Mouse (Mus musculus) forelimb bud, embryonic 11.5 days (tissue): ENCODE results near the gene Supt3.

ENCODE experiments used
- DNase-seq: peaks from one replicate; pipeline ENCODE4 v3.0.0-alpha.2; 2012; ENCODE audit warnings: low read depth, low spot score

The Supt3 gene

GRCm38 (mm10) chr17:44780353-44780752 lies 3.4 kb downstream of the Supt3 start:
- no peak for DNase-seq

- DNase-seq, result no peak
These were observed 5.4 kb downstream of the Supt3 start for GRCm38 (mm10) chr17:44782366-44782765.

GRCm38 (mm10) chr17:44783143-44783542 lies 6.2 kb downstream of the Supt3 start:
- DNase-seq, result no peak

- DNase-seq, result no peak
These were observed 12.2 kb downstream of the Supt3 start for GRCm38 (mm10) chr17:44788982-44789747.

GRCm38 (mm10) chr17:44792218-44792917 lies 15.4 kb downstream of the Supt3 start:
- no peak for DNase-seq

DNA sequence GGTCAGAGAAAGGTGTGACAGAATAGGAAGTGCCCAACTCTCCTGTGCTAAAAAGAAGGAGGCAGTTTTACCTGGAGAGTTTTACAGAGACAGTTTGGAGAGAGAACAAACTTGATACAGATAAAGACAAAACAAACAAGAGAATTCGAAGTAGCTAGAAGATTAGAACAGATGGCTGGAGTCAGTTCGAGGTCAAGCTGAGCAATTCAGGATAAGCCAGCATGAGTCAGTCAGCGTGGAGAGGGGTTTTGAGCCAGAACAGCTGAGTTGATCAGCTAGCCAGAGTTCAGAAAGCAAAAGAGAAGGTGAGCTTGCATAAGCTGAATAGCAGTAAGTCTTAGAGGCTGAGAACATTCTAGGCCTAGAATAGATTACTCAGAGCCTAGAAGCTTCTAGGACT lies 20.4 kb downstream of the Supt3 start:
- DNase-seq, result no peak

DNA sequence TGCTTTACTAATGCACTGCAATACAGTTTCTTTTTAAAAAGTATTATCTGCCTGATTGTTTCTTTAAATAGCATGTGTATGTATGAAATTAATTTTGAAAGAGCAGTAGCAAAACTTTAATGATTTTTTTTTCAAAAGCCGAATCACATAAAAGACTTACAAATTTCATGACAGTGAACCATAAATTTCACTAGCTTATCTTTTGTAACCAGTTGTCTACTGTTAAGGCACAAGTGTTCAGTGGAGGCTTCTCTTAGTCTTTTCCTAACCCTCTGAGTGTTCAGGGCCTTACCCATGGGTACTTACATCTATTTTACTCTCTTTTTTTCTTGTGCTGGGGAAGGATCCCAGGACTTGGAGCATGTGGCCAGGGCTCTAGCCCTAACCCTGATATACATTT lies 30.1 kb downstream of the Supt3 start:
- no peak for DNase-seq

DNA sequence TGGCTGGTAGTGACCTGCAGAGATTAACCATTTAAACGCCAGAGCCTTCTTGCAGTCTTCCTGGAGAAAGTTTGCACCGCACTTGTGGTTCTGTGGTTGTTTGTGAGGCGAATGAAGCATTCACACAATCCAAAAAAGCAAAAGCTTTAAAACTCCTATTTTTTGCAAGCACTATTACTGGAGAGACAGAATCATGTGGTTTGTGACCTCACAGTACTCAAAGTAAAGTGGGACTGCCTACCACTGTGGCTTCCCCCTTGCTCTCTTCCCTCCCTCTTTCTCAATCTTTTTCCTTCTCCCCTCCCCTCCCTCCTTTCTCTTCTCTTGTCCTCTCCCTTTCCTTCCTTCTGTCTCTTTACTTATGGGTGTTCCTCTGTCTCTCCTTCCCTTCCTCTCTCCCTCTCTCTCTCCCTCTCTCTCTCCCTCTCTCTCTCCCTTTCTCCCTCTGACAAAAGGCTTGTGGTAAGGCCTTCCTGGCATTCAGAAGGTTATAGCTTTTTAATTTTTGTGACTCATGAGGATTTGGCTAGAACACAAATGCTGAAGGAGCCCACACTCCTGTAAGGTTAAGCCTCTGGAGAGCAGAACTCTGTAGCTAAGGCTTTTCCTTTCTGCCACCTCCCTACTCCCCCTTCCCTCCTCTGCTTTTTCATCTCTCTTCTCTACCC lies 37.7 kb downstream of the Supt3 start, which contains the start of gene Runx2:
Gene Runx2 (minus strand): TSS at position 290 of the 668 bp plus-strand sequence.
- no peak for DNase-seq

DNA sequence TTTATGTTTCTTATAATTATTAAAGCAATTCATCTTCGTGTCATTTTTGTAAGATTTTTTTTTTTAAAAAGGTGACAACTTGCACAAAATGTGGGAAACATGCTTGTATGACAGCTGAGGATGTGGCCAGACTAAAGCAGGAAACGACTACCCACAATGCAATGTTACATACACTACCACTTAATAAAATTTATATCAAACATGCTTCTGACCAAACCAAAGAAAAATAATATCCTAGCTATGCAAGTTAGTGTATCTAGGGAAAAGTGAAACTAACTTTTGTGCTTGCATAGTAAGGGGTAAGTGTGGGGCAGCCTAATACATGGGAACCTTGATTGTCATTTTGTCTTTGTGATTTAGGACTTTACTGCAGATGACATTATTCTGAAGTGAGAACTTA lies 41.9 kb downstream of the Supt3 start:
- DNase-seq, result no peak

DNA sequence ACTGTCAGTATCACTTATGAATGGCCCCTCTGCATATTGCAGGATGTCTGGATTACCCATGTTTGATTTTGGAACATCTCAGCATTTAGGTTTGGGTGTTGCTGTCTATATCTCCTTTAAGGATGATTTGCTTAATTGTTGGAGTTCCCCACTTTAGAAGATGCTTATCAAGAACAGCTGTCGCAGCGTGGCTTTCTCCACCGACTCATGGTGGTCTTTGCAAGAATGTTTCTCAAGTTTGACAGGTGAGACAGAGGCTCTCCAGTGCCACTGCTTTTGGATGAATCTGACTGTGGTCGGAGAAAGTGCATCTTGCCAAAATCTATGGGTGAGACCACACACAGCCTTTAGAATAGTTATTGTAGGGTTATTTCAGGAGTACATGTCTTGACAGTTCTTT lies 42.9 kb downstream of the Supt3 start:
- no peak for DNase-seq

- DNase-seq, result no peak
These were observed 45.0 kb downstream of the Supt3 start for GRCm38 (mm10) chr17:44821940-44822339.

DNA sequence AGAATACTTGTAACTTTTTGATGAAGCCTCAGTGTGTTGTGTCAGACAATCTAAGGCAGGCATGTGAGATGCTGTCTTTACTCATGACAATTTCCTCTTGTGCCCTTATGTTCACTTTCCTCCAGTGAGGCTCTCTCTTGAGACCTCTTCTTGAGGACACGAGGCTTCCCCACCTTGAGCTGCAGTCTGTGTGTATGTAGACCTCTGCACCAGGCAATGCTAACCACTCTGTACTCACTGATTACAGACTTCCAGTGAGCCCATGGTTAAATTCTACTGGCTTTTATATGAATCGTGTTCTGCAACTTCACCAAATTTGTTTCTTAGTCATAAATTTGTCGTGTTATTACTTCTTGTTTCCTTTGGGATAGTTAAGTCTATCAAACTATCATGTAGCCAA lies 50.2 kb downstream of the Supt3 start:
- no peak for DNase-seq

- DNase-seq, result no peak
These were observed 51.0 kb downstream of the Supt3 start for GRCm38 (mm10) chr17:44827964-44828363.

DNA sequence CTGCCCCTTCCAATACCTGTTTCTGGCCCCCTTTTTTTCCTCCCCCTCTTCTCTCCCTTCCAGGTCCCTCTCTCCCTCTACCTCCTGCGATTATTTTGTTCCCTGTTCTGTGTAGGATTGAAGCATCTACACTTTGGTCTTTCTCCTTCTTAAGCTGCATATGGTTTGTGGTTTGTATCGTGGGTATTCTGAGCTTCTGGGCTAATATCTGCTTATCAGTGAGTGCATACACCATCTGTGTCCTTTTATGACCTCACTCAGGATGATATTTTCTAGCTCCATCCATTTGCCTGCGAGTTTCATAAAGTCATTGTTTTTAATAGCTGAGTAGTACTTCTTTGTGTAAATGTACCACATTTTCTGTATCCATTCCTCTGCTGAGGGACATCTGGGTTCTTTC lies 52.6 kb downstream of the Supt3 start:
- DNase-seq, result no peak

DNA sequence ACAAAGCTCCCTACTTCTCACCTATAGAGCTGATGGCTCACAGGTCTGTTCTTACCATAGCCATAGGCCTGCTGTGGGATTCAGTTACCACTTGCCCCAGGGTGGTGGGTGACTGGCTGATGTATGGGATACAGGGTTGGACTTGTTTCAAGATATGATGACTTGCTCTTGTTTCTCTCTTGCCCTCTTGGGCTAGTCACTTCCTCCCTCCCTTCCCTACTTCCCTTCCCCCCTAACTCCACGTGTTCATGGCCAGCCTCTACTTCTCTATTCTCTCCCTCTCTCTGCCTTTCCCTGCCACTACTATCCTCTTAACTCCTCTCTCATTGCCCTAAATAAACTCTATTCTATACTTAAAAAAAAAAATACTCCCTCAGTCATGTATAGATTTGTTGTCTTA lies 54.2 kb downstream of the Supt3 start:
- no peak for DNase-seq

- no peak for DNase-seq
These were observed 65.2 kb downstream of the Supt3 start for GRCm38 (mm10) chr17:44842184-44842583.

- DNase-seq, result no peak
These were observed 86.2 kb downstream of the Supt3 start for GRCm38 (mm10) chr17:44863165-44863564.

- DNase-seq, result no peak
These were observed 116.6 kb downstream of the Supt3 start for GRCm38 (mm10) chr17:44893592-44893991.

GRCm38 (mm10) chr17:44943536-44944090 lies 166.7 kb downstream of the Supt3 start:
- DNase-seq, result no peak

DNA sequence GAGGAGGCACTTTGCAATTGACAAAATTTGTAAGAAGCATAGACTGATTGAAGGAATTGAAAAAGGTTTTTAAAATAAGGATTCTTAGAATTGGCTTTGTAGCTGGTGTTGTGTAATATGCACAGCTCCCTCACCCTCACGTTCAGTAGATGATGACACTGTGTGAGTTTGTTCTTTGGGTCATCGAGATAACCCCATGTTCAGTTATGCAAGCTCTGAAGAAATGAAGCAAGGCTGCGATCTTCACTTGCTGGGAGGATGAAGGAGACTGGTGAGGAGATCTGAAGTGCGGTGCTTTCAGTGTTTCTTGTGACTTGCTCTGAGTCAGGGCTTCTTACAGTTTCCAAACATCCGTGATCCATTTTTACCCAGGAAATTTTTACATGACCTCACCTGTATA lies 168.4 kb downstream of the Supt3 start:
- no peak for DNase-seq

DNA sequence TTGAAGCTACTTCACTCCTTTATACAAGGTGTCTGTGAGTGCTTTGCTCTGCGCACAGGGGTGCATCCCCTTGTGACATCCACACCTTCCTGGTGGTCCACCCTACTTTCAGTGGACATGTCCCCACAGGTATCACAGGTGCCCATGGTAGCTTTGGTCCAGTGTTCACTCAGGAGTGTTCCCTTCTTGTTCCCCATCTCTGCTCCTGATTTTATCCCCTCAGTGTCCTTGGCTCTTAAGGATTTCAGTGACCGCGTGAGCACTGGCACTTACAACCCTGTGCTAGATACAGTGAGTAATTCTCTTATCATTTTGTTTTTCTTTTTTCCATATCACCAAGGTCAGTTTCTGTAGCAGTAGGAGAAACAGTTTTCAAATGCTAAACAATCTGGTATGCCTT lies 171.4 kb downstream of the Supt3 start:
- DNase-seq, result no peak

GRCm38 (mm10) chr17:44956671-44957070 lies 179.7 kb downstream of the Supt3 start:
- peak; percentile 36 for DNase-seq
